Mouse (Mus musculus) inflammation-experienced regulatory T-cells, adult 6 months (primary cell): ENCODE results near the gene Arhgef18. TPM values are rescaled to one million over a fixed set of nuclear protein-coding genes. Genes with fewer than 3 reads are reported as not detected.

Source experiments
- polyA plus RNA-seq, 3 experiments: library from polyadenylated mRNA; unstranded; fragments of 100-300 nt; shearing (Covaris generic); gene quantifications; one replicate each; pipeline ENCODE4 v1.2.1; 2017

Arhgef18 gene
- polyA plus RNA-seq, 3 experiments from 2014 or later, result 21.3 to 30.9 (median 30.4) TPM

Other genes with a start within 250 kb of the Arhgef18 start
- 10 to 100 TPM in 2 of 3 experiments, 1 to 10 TPM in 1; 3.8 to 13.2 (median 12.0) TPM for gene Insr, start 113.4 kb upstream of the Arhgef18 start, polyA plus RNA-seq
- 10 to 100 TPM; 29.9 to 51.2 (median 36.9) TPM for gene A430078G23Rik, start 39.6 kb upstream of the Arhgef18 start, polyA plus RNA-seq
- gene Pex11g, start 74.7 kb downstream of the Arhgef18 start, polyA plus RNA-seq, result 10 to 100 TPM in 2 of 3 experiments, 1 to 10 TPM in 1; 9.0 to 20.4 (median 16.7) TPM
- gene Tex45, start 77.9 kb downstream of the Arhgef18 start, polyA plus RNA-seq, result not detected
- under 1 TPM in 2 of 3 experiments, not detected in 1; 0.60 to 0.86 TPM for gene Zfp358, start 100.1 kb downstream of the Arhgef18 start, polyA plus RNA-seq
- 10 to 100 TPM; 15.3 to 26.3 (median 24.0) TPM for gene Mcoln1, start 107.5 kb downstream of the Arhgef18 start, polyA plus RNA-seq
- 10 to 100 TPM; 20.6 to 32.6 (median 27.7) TPM for gene Pnpla6, start 122.4 kb downstream of the Arhgef18 start, polyA plus RNA-seq
- gene C330021F23Rik, start 175.0 kb downstream of the Arhgef18 start, polyA plus RNA-seq, result under 1 TPM in 1 of 3 experiments, not detected in 2; 0.74 TPM
- gene Camsap3, start 194.3 kb downstream of the Arhgef18 start, polyA plus RNA-seq, result not detected
- gene Xab2, start 228.3 kb downstream of the Arhgef18 start, polyA plus RNA-seq, result 10 to 100 TPM; 58.7 to 87.4 (median 83.2) TPM
- 100 to 1,000 TPM; 122 to 150 (median 138) TPM for gene Pet100, start 228.5 kb downstream of the Arhgef18 start, polyA plus RNA-seq
- gene Pcp2, start 232.5 kb downstream of the Arhgef18 start, polyA plus RNA-seq, result not detected
- gene Stxbp2, start 237.9 kb downstream of the Arhgef18 start, polyA plus RNA-seq, result 100 to 1,000 TPM; 180 to 262 (median 191) TPM